In the genomic region with DNA sequence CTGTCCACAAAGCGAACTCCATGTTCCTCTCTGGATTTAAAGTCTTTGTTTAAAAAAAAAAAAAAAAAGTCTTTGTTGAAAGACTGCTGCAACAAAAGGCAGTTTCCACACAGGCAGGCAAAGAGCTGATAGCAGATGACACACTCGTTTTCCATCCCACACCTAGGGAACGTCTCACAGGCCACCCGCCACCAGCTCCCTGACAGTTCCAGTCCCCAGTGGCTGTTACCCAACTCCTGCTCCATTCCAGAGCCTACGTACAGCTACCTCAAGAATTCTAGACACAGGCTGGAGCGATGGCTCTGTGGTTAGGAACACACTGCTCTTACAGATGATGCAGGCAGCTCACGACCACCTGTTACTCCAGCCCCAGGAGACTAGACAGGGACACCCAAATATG, we compare ENCODE assay signal across 27 mouse cellular contexts.
DNase-seq lines count a peak whose midpoint lies in the region; ATAC-seq lines count a peak whose summit lies in the region.
"Had no signal": no experiment of that assay in that cellular context is flagged by ENCODE, and none has a peak within 500 bp of the region (broad histone marks: within the 10 kb centered on the region; RNA-seq: fewer than 3 reads in every experiment).

No protein-coding gene starts in this region.

- peaks cover 33% of the 10 kb centered on the region for H3K27me3 ChIP-seq in hindbrain, embryonic 10.5 days (ENCODE audit: insufficient read depth, poor library complexity, severe bottlenecking)
- H3K27me3 ChIP-seq in hindbrain, embryonic 12.5 days, result peaks cover 5% of the 10 kb centered on the region
- H3K27me3 ChIP-seq: CH12.LX; embryonic facial prominence, embryonic 15.5 days; Patski had no signal

- H3K36me3 ChIP-seq in hindbrain, embryonic 10.5 days, result no peaks in the 10 kb centered on the region
- H3K36me3 ChIP-seq in hindbrain, embryonic 12.5 days, result no peaks in the 10 kb centered on the region
- H3K36me3 ChIP-seq: embryonic facial prominence, embryonic 13.5 days; embryonic facial prominence, embryonic 15.5 days; forebrain, embryonic 10.5 days; G1E had no signal

- no peak overlapping the region for H3K4me3 ChIP-seq in hindbrain, embryonic 10.5 days
- no peak overlapping the region for H3K4me3 ChIP-seq in hindbrain, embryonic 12.5 days
- H3K4me3 ChIP-seq: embryonic facial prominence, embryonic 13.5 days; embryonic facial prominence, embryonic 15.5 days; erythroblast, embryonic 14.5 days; forebrain, embryonic 10.5 days; forebrain, embryonic 13.5 days had no signal

- peak overlapping the region; percentile 40; the same call in 1 of the 2 replicates for H3K27ac ChIP-seq in hindbrain, embryonic 10.5 days
- H3K27ac ChIP-seq in hindbrain, embryonic 12.5 days, result no peak overlapping the region
- H3K27ac ChIP-seq: embryonic facial prominence, embryonic 13.5 days; embryonic facial prominence, embryonic 15.5 days; forebrain, embryonic 10.5 days; forebrain, embryonic 13.5 days had no signal

- H3K9ac ChIP-seq in hindbrain, embryonic 12.5 days, result no peak overlapping the region
- H3K9ac ChIP-seq: embryonic facial prominence, embryonic 13.5 days; embryonic facial prominence, embryonic 15.5 days; forebrain, embryonic 13.5 days had no signal

- no peak overlapping the region for H3K4me2 ChIP-seq in hindbrain, embryonic 12.5 days (replicated peaks)
- H3K4me2 ChIP-seq: embryonic facial prominence, embryonic 13.5 days; embryonic facial prominence, embryonic 15.5 days; forebrain, embryonic 13.5 days had no signal

- DNase-seq in frontal cortex, postnatal 14 days (ENCODE audit: low spot score in 2 of 2), result no peak
- no peak for DNase-seq in hindbrain, embryonic 10.5 days (ENCODE audit: low spot score)
- peak; percentile 25 for DNase-seq in right cerebral cortex, adult 18-20 months
- DNase-seq in right cerebral cortex, adult 2 months (ENCODE audit: low spot score in 2 of 2), result no peak
- peak; percentile 53 for DNase-seq in brain, adult 2 months (ENCODE audit: low read depth, low spot score)
- DNase-seq in adrenal gland, adult 2 months, result no peak
- DNase-seq: adrenal gland, postnatal 10 days; adrenal gland, postnatal 36 days; cerebellum, adult 11 months; cerebellum, adult 18-20 months; cerebellum, adult 8-10 months; cerebellum, adult 9-11 months; cerebellum, postnatal 14 days; cerebellum, postnatal 36 days; embryo, embryonic 11 days had no signal

- peaks cover 46% of the 10 kb centered on the region for H3K4me1 ChIP-seq in hindbrain, embryonic 10.5 days (replicated peaks)
- H3K4me1 ChIP-seq in hindbrain, embryonic 12.5 days, result peaks cover 25% of the 10 kb centered on the region
- H3K4me1 ChIP-seq: embryonic facial prominence, embryonic 13.5 days; embryonic facial prominence, embryonic 15.5 days had no signal

- WGBS in hindbrain, embryonic 10.5 days, result 63% methylated on average over 7 of the region's 7 CpGs
- WGBS in hindbrain, embryonic 12.5 days, result 60% methylated on average over 7 of the region's 7 CpGs

- H3K9me3 ChIP-seq in hindbrain, embryonic 10.5 days, result peaks cover 5% of the 10 kb centered on the region; the same call in 1 of the 2 replicates
- no peaks in the 10 kb centered on the region for H3K9me3 ChIP-seq in hindbrain, embryonic 12.5 days (replicated peaks)
- H3K9me3 ChIP-seq: embryonic facial prominence, embryonic 13.5 days; embryonic facial prominence, embryonic 15.5 days; forebrain, embryonic 10.5 days had no signal

- peak; percentile 65 for ATAC-seq in frontal cortex, adult (ENCODE audit: low TSS enrichment)
- ATAC-seq in hindbrain, embryonic 12.5 days (ENCODE audit: low FRiP score), result no peak
- ATAC-seq: activated CD4-positive, CD25-positive, alpha-beta regulatory T cell, adult 4 months; CD4-positive, CD25-positive, alpha-beta regulatory T cell, adult 4 months; Patski had no signal

Comparison
In these comparisons a context has a peak if more than half of its experiments do, and no peak if none do; other contexts are left out.
1. DNase-seq: peak in right cerebral cortex, adult 18-20 months (single experiment) and brain, adult 2 months (single experiment); none in frontal cortex, postnatal 14 days (0 of 2), hindbrain, embryonic 10.5 days (single experiment), right cerebral cortex, adult 2 months (0 of 2) and adrenal gland, adult 2 months (single experiment).